Comparison of ENCODE assay signal across 9 mouse cellular contexts in the genomic region with DNA sequence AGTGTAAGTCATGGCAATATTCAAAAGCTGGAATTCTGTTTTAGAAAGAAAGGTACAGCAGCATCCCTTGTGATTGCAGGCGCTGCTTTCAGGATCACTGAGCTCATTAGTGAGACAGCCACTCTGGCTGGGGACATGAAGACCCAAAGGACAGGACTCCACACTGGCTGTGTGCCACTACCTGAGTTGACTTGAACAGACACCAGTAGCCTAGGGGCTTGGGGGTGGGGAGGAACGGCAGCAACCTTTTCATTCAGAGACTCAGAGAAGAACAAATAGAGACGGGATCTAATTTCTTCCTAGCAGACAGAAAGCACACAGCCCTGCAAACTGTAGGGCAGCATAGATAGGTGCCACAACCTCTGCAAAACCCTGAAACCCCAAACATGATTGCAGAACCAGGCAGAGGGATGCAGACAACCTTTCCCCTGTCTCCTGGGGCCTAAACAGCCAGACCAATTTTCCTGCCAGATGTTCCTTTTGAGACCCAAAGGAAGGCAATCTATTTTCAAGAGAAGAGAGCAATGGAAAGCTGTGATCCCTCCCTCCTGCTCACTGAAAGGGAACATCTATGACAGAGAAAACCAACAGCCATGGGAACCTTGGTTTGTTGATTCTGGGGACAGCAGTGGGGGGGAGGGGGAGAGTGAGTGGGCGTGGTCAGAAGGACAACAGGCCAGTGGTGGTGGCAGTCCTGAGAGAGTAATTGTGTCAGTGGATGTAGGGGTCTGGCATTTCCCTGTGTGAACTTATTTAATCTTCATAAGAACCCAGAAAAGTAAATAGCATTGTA. TPM values are rescaled to one million over a fixed set of nuclear protein-coding genes. Genes with fewer than 3 reads are reported as not detected.
DNase-seq lines count a peak whose midpoint lies in the region; ATAC-seq lines count a peak whose summit lies in the region.
"Had no signal": no experiment of that assay in that cellular context is flagged by ENCODE, and none has a peak within 500 bp of the region (broad histone marks: within the 10 kb centered on the region; RNA-seq: fewer than 3 reads in every experiment).

No protein-coding gene starts in this region.

- no peaks in the 10 kb centered on the region for H3K9me3 ChIP-seq in forebrain, embryonic 13.5 days (replicated peaks)
- H3K9me3 ChIP-seq in limb, embryonic 13.5 days, result no peaks in the 10 kb centered on the region

- H3K4me1 ChIP-seq in forebrain, embryonic 13.5 days, result peaks cover 39% of the 10 kb centered on the region
- H3K4me1 ChIP-seq in limb, embryonic 13.5 days, result peaks cover 28% of the 10 kb centered on the region

- WGBS in forebrain, embryonic 13.5 days, result 13% methylated on average over 4 of the region's 4 CpGs
- WGBS in limb, embryonic 13.5 days, result 13% methylated on average over 4 of the region's 4 CpGs

- H3K4me3 ChIP-seq in forebrain, embryonic 13.5 days, result no peak overlapping the region
- no peak overlapping the region for H3K4me3 ChIP-seq in limb, embryonic 13.5 days

- H3K4me2 ChIP-seq in forebrain, embryonic 13.5 days, result no peak overlapping the region
- peak overlapping the region; percentile 5; the same call in 1 of the 2 replicates for H3K4me2 ChIP-seq in limb, embryonic 13.5 days (replicated peaks)

- H3K9ac ChIP-seq in forebrain, embryonic 13.5 days, result no peak overlapping the region
- peak overlapping the region; percentile 25; the same call in 1 of the 2 replicates for H3K9ac ChIP-seq in limb, embryonic 13.5 days

- H3K27me3 ChIP-seq in forebrain, embryonic 13.5 days, result no peaks in the 10 kb centered on the region
- H3K27me3 ChIP-seq in limb, embryonic 13.5 days, result no peaks in the 10 kb centered on the region

- intact Hi-C loops in gastrocnemius, postnatal 36 days (cut with DNase I), result no loop called here

- no peak for ATAC-seq in forebrain, embryonic 13.5 days
- ATAC-seq in limb, embryonic 13.5 days (ENCODE audit: low FRiP score, low read depth), result peak; percentile 34; the same call in 1 of the 2 replicates
- ATAC-seq in monocyte, adult 5-6 weeks (replicated peaks; ENCODE audit: insufficient number of reproducible peaks, low FRiP score, low TSS enrichment, poor library complexity, severe bottlenecking), result no peak

- H3K27ac ChIP-seq in forebrain, embryonic 13.5 days, result 0 out of 2 replicates have a peak overlapping the region, but pooled peaks have one; percentile 57
- peak overlapping the region; percentile 69 for H3K27ac ChIP-seq in limb, embryonic 13.5 days

- no peaks in the 10 kb centered on the region for H3K36me3 ChIP-seq in forebrain, embryonic 13.5 days (ENCODE audit: poor library complexity, severe bottlenecking)
- H3K36me3 ChIP-seq in limb, embryonic 13.5 days, result no peaks in the 10 kb centered on the region

- peak; percentile 49 for DNase-seq in gastrocnemius, postnatal 25 days
- no peak for DNase-seq in gastrocnemius, postnatal 36 days
- peak; percentile 68 for DNase-seq in brain, adult 2 months (ENCODE audit: low read depth, low spot score)
- DNase-seq in left cerebral cortex, adult 9 months (ENCODE audit: low spot score in 2 of 2), result no peak
- DNase-seq in urinary bladder, adult 18-20 months (ENCODE audit: low spot score in 2 of 2), result no peak

RNA-seq across cellular contexts. Expression of a gene that starts 57.2 kb away (rescaled TPM):
- total RNA-seq in gastrocnemius, postnatal 25 days (2021), result 100 to 1,000 TPM; 219 to 491 TPM
- total RNA-seq in gastrocnemius, postnatal 36 days (2021), result 100 to 1,000 TPM; 226 to 705 TPM
- polyA plus RNA-seq in forebrain, embryonic 13.5 days (2015; fragmentation: Nextera tagmentation; extraction: Ambion mirVana), result 3.7 and 4.9 TPM in 2 replicates
- 8.9 and 11.4 TPM in 2 replicates for polyA plus RNA-seq in limb, embryonic 13.5 days (2015; fragmentation: Nextera tagmentation; extraction: Ambion mirVana)
- total RNA-seq in monocyte, adult 5-6 weeks (2017), result not detected in 3 replicates
- total RNA-seq: neutrophil, adult 5-6 weeks had no signal

Comparison
In these comparisons a context has a peak if more than half of its experiments do, and no peak if none do; other contexts are left out.
1. DNase-seq: peak in gastrocnemius, postnatal 25 days (single experiment) and brain, adult 2 months (single experiment); none in gastrocnemius, postnatal 36 days (0 of 2), left cerebral cortex, adult 9 months (0 of 2) and urinary bladder, adult 18-20 months (0 of 2).
2. RNA of a gene that starts 57.2 kb away (total RNA-seq): 226 to 705 TPM in gastrocnemius, postnatal 36 days and 219 to 491 TPM in gastrocnemius, postnatal 25 days; not detected in monocyte, adult 5-6 weeks; every median in the first group is over 100 times any median in the second.